Mouse (Mus musculus) frontal cortex, postnatal 36 days (tissue): Measurements from ENCODE around the gene Oosp2.

Experiments used
- DNase-seq, 2 experiments: peaks; one replicate each; pipeline ENCODE4 v3.0.0; 2022; ENCODE audit warnings: low spot score in 2 of 2

Gene Oosp2

DNA sequence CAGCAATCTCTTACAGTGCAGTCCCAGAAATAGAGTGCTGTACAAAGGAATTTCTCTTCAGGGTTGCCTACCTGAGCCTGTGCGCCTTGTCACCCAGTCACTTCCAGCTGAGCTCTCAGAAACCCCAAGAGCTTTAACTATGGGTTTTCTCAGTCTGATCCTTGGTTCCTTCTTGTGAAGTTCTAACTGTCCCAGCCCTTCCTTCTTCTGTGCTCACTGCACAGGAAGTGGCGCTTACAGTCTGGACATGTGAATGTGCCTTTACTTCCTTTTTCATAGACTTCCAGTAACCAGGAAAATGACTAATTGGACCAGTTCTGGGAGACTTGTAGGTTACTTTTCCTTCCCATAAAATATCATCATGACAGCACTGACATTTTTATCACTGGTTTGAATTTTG, 55.8 kb downstream of the Oosp2 start, which contains the start of gene Ms4a6d:
Gene Ms4a6d, minus strand, starts transcription at position 247 of the 400 bp plus-strand sequence.
- no peak for DNase-seq

DNA sequence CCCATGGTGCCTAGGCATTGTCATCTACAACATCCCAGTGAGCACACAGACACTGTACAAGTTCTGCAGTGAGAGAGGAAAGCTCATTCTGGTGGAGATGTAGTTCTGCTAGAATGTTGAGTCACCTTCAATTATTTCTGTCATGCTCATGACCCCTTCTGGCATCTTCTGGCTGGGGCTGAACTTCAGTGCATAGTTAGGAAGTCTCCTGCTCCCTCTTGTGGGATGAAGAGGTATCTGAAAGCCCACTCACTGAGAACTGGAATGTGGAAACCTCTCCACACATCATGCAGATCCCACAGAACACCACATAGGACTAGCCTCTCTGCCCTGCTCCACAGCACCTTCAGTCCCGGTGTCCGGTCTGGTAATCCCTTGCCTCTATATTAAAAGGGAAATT, 58.3 kb downstream of the Oosp2 start:
- DNase-seq = peak in 1 of 2 experiments; percentile 44

GRCm38 (mm10) chr19:11601349-11601748, 59.0 kb downstream of the Oosp2 start:
- DNase-seq = no peak
